Mouse (Mus musculus) limb, embryonic 12.5 days (tissue): ENCODE measurements around the gene Anp32e. TPM values are rescaled to one million over a fixed set of nuclear protein-coding genes. Genes with fewer than 3 reads are reported as not detected.
"Not testable (repeated sequence)": the region's sequence is repeated elsewhere in the genome, so short reads cannot be mapped to it uniquely, and the experiment has no call there.

Experiments used
- ATAC-seq: fragments of 200-750 bp; cut with Nextera tagmentation; 2 replicates; pipeline ENCODE4 v1.8.0; 2017; ENCODE audit warnings: low read depth, moderate TSS enrichment; ENCODE audit not compliant: insufficient number of reproducible peaks, insufficient read depth, low FRiP score, low TSS enrichment
- H3K27ac ChIP-seq: fragments of 300-500 bp; sonication (generic); 2 replicates; pipeline ENCODE4 v1.5.1; 2016; ENCODE audit warnings: mild to moderate bottlenecking, moderate library complexity
- H3K27me3 ChIP-seq: fragments of 300-500 bp; sonication (generic); 2 replicates; pipeline ENCODE4 v1.6.1; 2016; ENCODE audit warnings: mild to moderate bottlenecking, moderate library complexity
- H3K36me3 ChIP-seq: fragments of 300-500 bp; sonication (generic); 2 replicates; pipeline ENCODE4 v1.6.1; 2016; ENCODE audit warnings: mild to moderate bottlenecking, moderate library complexity
- H3K4me1 ChIP-seq: fragments of 300-500 bp; sonication (generic); replicated peaks from 2 replicates; pipeline ENCODE4 v1.6.1; 2016
- H3K4me2 ChIP-seq: fragments of 300-500 bp; sonication (generic); 2 replicates; pipeline ENCODE4 v1.6.1; 2016; ENCODE audit warnings: mild to moderate bottlenecking, moderate library complexity
- H3K4me3 ChIP-seq: fragments of 300-500 bp; sonication (generic); replicated peaks from 2 replicates; pipeline ENCODE4 v1.5.1; 2016; ENCODE audit warnings: mild to moderate bottlenecking
- H3K9ac ChIP-seq: fragments of 300-500 bp; sonication (generic); replicated peaks from 2 replicates; pipeline ENCODE4 v1.6.1; 2016; ENCODE audit warnings: mild to moderate bottlenecking, moderate library complexity
- H3K9me3 ChIP-seq: fragments of 300-500 bp; sonication (generic); 2 replicates; pipeline ENCODE4 v1.6.1; 2016; ENCODE audit warnings: mild to moderate bottlenecking, moderate library complexity
- WGBS: fragments of 180-500 bp; shearing (Covaris S2); methylation state at CpG from one replicate; pipeline ENCODE4 v1.1.7; 2016; 5-methylcytosine and 5-hydroxymethylcytosine counted together
- polyA plus RNA-seq: library from polyadenylated mRNA; unstranded; fragments of >200 nt; fragmentation: Nextera tagmentation; extraction: Ambion mirVana; gene quantifications from 2 replicates; pipeline ENCODE4 v1.2.1, GENCODE M21; 2016

Gene Anp32e
- polyA plus RNA-seq, 1 experiment from 2014 or later, result 304 TPM

DNA sequence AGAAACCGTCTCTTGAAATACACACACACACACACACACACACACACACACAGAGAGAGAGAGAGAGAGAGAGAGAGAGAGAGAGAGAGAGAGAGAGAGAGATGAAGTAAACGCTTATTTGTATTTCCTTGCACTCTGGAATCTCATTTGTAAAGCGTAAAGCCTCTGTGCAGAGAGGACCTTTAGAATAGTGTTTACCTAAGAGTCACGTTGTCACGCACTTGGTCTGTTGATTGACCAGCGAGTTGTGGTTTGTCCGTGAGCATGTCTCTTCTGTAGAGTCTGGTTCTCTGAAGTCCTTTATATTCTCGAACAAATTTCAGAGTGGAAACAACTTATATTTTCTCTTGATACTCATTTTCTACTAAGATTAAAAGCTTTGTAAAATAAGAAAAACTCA lies 15.7 kb downstream of the Anp32e start:
- ATAC-seq, result no peak
- H3K9me3 ChIP-seq, result no peaks in the 10 kb centered on the region
- H3K4me1 ChIP-seq, result no peaks in the 10 kb centered on the region
- no peak overlapping the region for H3K4me2 ChIP-seq
- peaks cover 85% of the 10 kb centered on the region for H3K36me3 ChIP-seq
- H3K9ac ChIP-seq, result no peak overlapping the region
- no peak overlapping the region for H3K4me3 ChIP-seq
- no peaks in the 10 kb centered on the region for H3K27me3 ChIP-seq
- H3K27ac ChIP-seq, result no peak overlapping the region
- WGBS, result 95% methylated on average over 8 of the region's 8 CpGs

DNA sequence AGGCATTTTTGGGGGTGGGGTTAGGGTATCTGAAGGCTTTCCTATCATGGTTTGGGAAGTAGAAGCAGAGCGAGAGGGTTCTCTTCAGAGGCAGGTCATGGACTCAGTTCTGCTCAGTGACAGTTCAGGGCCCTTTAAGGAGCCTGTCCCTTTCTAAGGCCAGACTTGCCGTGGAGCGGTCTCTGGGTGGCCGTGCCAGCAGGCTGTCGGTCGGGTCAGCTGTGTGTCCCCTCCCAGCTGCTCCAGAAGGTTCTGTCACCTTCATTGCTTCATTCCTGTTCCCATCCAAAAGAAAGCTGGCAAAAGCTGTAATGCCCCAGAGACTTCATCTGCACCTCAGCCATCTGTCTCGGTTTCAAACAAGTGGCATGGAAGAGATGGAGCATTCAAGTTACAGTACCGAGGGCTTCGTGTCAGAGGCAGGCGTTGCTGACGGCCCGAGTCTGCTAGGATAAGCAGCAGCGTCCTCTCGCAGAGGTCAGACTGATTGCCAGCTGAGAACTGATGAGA lies 16.7 kb downstream of the Anp32e start:
- H3K9me3 ChIP-seq, result no peaks in the 10 kb centered on the region
- H3K4me2 ChIP-seq, result no peak overlapping the region
- no peak for ATAC-seq
- WGBS, result 89% methylated on average over 14 of the region's 14 CpGs
- no peaks in the 10 kb centered on the region for H3K4me1 ChIP-seq
- no peaks in the 10 kb centered on the region for H3K27me3 ChIP-seq
- no peak overlapping the region for H3K27ac ChIP-seq
- peaks cover 75% of the 10 kb centered on the region for H3K36me3 ChIP-seq
- H3K9ac ChIP-seq, result no peak overlapping the region
- no peak overlapping the region for H3K4me3 ChIP-seq

DNA sequence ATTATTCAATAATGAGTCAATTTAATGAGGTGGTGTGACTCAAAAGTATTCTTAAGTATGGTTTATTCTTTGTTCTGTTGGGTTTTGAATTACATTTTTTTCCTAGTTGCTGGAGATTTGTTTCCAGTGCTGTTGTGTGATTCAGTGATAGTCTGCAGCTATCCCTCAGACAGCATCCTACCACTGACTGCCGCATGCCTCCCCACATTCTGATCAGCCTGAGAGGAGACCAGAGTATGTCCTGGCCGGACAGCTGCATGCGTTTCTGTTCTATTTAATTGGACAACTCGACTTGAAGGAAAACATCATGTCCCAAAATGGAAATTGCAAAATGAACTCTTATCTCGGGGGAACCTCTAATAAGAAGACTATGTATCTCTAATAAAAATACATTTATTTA lies 19.3 kb downstream of the Anp32e start:
- Histone ChIP-seq H3K27me3 (no peaks in the 10 kb centered on the region), H3K4me2 (no peak overlapping the region), H3K9me3 (no peaks in the 10 kb centered on the region), H3K4me1 (0 out of 2 replicates have a peak, but pooled peaks cover 4% of the 10 kb centered on the region), H3K27ac (no peak overlapping the region), H3K36me3 (peaks cover 50% of the 10 kb centered on the region), H3K4me3 (no peak overlapping the region), H3K9ac (no peak overlapping the region)
- WGBS, result 87% methylated on average over 5 of the region's 5 CpGs
- ATAC-seq, result no peak

DNA sequence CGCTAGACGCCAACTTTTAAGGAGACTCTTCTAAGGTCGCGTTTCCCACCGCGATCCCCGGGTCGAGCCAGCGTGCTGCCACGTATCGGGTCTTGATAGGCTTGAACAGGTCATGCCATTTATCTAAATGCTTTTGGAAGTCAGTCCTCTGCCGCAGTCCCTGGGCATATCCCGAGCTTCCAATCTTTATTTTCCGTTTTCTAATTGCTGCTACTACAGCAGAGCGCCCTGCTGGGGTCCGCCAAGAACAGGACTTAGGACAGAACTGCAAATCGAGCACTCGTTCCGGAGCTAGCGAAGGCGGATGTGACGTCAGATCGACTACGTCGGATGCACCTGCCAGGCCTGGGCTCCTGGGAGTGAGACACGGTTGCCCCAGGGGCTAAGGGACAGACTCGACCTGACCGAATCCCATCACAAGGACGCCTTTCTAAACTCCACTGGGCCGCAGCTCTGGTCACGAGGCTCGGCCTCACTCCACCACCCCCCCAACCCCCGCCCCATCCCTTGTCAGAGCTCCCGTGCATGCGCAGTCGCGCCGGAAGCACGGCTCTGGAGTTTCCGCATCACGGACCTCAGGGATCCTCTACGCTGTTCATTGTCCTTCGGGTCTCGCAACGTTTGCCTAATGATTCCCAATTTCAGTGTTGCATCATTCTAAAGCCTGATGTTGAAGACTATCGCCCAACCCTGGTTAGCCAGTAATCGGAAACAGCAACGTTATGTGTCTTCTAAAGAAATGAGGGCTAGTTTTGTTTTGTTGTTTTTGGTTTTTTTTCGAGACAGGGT lies 21.9 kb downstream of the Anp32e start:
- peak overlapping the region; percentile 90 for H3K27ac ChIP-seq
- 2% methylated on average over 49 of the region's 49 CpGs for WGBS
- ATAC-seq, result peak; percentile 89

DNA sequence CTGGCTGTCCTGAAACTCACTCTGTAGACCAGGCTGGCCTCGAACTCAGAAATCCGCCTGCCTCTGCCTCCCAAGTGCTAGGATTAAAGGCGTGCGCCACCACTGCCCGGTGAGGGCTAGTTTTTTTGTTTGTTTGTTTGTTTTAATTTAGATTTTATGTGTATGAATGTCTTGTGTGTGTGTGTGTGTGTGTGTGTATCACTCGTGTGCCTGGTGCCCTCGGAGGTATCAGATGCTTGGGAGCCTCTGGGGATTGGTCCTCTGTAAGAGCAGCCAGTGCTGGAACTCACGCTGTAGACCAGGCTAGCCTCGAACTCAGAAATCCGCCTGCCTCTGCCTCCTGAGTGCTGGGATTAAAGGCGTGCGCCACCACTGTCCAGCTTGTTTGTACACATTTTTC lies 22.5 kb downstream of the Anp32e start:
- Histone ChIP-seq H3K27ac (peak overlapping the region; percentile 90), H3K36me3 (peaks cover 20% of the 10 kb centered on the region), H3K9ac (peak overlapping the region; percentile 57), H3K4me2 (peak overlapping the region; percentile 64), H3K4me3 (peak overlapping the region; percentile 54)
- ATAC-seq, H3K4me1 ChIP-seq, H3K9me3 ChIP-seq, H3K27me3 ChIP-seq: not testable (repeated sequence)
- 64% methylated on average over 12 of the region's 12 CpGs for WGBS

More for the DNA sequence above, 21.9 kb downstream of the Anp32e start:
- H3K9ac ChIP-seq, result peak overlapping the region; percentile 57
- H3K36me3 ChIP-seq, result peaks cover 26% of the 10 kb centered on the region
- H3K4me2 ChIP-seq, result peak overlapping the region; percentile 64
- H3K4me3 ChIP-seq, result peak overlapping the region; percentile 54
- H3K4me1 ChIP-seq, result 0 out of 2 replicates have a peak, but pooled peaks cover 4% of the 10 kb centered on the region
- no peaks in the 10 kb centered on the region for H3K9me3 ChIP-seq
- H3K27me3 ChIP-seq, result no peaks in the 10 kb centered on the region

DNA sequence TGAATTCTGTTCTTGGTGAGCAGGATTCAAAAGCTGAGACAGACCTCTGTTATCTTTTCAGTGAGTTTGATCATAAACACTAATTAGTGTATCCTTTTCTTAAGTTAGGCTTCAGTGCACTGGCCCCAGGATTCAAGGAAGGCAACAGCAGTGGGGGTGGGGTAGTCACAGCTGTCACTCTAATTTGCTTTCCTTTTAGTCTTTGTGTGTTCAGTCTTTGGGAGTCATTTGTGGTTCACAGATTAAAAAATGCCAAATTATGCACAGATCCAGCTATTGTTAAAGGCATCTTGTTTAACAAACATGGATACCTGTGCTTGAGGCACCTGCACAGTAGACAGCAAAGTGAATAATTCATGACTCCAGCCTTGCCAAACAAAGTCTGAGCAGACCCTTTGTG lies 24.0 kb downstream of the Anp32e start:
- H3K27me3 ChIP-seq, result no peaks in the 10 kb centered on the region
- H3K9ac ChIP-seq, result no peak overlapping the region
- peaks cover 10% of the 10 kb centered on the region; the same call in 1 of the 2 replicates for H3K36me3 ChIP-seq
- H3K27ac ChIP-seq, result no peak overlapping the region
- H3K4me2 ChIP-seq, result no peak overlapping the region
- no peaks in the 10 kb centered on the region for H3K9me3 ChIP-seq
- no peak for ATAC-seq
- H3K4me1 ChIP-seq, result 0 out of 2 replicates have a peak, but pooled peaks cover 4% of the 10 kb centered on the region
- no peak overlapping the region for H3K4me3 ChIP-seq

DNA sequence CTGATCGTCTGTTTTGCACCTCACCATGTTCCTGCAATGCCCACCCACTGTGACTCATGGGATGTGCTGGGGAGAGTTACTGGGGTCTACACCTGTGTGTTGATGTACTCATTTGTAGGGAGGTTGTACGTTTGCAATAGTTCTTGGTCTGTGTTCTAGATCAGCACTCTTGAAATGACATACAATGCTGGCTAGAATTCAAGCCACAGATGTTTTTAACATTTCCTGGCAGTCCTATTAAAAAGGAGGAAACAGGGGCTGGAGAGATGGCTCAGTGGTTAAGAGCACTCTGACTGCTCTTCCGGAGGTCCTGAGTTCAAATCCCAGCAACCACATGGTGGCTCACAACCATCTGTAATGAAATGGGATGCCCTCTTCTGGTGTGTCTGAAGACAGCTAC lies 24.5 kb downstream of the Anp32e start:
- Histone ChIP-seq H3K4me2 (no peak overlapping the region), H3K27me3 (no peaks in the 10 kb centered on the region), H3K27ac (no peak overlapping the region), H3K9me3 (no peaks in the 10 kb centered on the region), H3K4me1 (0 out of 2 replicates have a peak, but pooled peaks cover 4% of the 10 kb centered on the region), H3K9ac (no peak overlapping the region), H3K4me3 (no peak overlapping the region), H3K36me3 (peaks cover 6% of the 10 kb centered on the region; the same call in 1 of the 2 replicates)
- WGBS, result 81% methylated on average over 3 of the region's 3 CpGs
- ATAC-seq, result no peak

DNA sequence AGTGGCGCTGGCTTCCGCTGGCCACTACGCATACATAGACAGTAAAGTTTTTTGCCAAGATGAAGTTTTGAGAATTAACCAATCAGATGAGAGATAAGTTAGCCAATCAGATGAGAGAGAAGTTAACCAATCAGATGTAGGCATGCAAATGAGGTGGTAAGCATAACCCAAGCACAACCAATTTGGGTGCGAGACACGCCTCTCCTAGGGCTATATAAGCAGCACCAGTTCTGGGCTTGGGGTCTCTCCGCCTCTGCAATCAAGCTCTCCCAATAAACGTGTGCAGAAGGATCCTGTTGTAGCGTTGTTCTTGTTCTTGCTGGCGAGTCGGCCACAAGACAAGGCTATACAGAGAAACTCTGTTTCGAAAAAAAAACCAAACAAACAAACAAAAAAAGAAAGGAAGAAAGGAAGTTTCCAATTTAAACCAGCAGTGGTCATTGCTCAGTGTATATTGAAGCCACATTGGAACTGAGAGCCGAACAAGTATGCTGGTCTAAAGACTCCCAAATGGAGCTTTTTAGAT lies 25.7 kb downstream of the Anp32e start:
- H3K27me3 ChIP-seq, ATAC-seq, H3K4me1 ChIP-seq, H3K27ac ChIP-seq, H3K4me3 ChIP-seq, H3K9ac ChIP-seq, H3K36me3 ChIP-seq, H3K4me2 ChIP-seq, H3K9me3 ChIP-seq: not testable (repeated sequence)
- WGBS, result 87% methylated on average over 12 of the region's 12 CpGs

DNA sequence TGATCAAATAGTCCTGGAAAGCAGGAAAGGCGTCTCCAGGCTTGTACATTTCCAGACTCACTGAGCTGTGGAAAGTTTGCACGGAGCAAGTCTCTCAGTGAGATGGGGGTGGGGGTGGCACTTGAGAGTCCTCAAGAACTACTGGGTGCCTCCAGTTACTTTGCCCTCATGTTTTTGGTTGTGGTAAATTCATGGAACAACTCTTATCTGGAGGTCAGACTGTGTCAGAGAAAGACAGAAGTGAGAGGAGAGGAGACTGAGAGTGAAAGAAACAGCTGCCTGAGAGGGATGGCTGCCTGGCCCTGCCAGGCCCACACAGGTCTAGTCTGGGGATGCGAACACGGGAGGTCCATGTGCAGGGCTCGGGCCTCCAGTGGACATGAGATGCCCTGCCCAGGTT lies 26.3 kb downstream of the Anp32e start:
- no peak overlapping the region for H3K9ac ChIP-seq
- H3K27me3 ChIP-seq, result no peaks in the 10 kb centered on the region
- H3K4me2 ChIP-seq, result no peak overlapping the region
- no peaks in the 10 kb centered on the region for H3K9me3 ChIP-seq
- H3K36me3 ChIP-seq, result no peaks in the 10 kb centered on the region
- no peak overlapping the region for H3K4me3 ChIP-seq
- WGBS, result 94% methylated on average over 5 of the region's 5 CpGs
- H3K27ac ChIP-seq, result no peak overlapping the region
- ATAC-seq, result no peak
- 0 out of 2 replicates have a peak, but pooled peaks cover 4% of the 10 kb centered on the region for H3K4me1 ChIP-seq

DNA sequence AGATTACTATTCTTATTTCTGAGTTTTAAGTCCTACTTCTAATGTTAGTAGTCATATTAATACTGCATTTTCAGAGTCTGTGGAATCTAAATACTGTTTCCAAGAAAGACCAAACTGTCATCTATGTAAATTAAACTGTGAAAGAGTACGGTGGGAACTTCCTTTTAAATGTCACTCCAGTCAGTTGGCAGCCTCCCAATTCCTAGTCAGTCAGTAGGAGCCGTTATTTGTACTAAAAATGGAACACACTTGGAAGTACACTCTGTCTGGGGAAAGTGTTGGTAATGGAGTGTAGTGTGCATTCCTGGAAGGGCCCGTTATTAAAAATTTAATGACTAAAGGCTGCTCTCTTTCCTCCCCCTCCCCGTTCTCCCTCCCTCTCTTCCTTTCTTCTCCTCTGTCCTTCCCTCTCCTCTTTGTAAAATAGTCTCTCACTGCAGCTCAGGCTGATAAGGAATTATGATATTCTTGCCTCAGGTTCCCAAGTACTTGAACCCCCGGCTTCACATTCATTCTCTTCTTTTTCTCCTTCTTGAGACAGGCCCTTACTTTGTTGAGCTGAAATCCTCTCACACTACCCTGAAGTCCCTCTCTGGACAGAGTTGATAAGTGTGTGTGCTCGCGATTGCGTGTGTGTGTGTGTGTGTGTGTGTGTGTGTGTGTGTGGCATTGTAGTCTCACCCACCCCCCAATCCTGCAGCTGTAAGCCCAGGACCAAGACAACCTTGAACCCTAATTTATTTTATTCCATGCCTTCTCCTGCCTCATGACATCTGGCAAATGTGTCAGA lies 28.5 kb downstream of the Anp32e start:
- WGBS, result 68% methylated on average over 8 of the region's 8 CpGs
- Histone ChIP-seq H3K27ac (0 out of 2 replicates have a peak overlapping the region, but pooled peaks have one; percentile 17), H3K9me3 (no peaks in the 10 kb centered on the region)

DNA sequence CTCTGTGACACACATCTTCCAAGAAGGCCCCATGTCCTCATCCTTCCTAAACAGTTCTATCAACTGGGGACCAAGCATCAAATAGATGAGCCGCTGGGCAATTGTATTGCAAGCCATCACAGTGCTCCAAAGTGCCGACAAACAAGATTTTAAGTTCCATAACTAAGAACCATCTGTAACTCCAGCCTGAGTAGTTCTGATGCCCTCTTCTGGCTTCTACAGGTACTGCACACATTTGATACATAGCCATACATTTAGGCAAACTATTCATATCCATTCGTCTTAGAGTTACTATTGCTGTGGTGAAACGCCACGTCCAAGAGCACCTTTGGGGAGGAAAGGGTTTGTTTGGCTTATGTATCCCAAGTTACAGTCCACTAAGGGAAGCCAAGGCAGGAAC lies 30.0 kb downstream of the Anp32e start:
- H3K4me1 ChIP-seq, result no peaks in the 10 kb centered on the region
- no peak overlapping the region for H3K27ac ChIP-seq
- no peaks in the 10 kb centered on the region for H3K36me3 ChIP-seq
- H3K9me3 ChIP-seq, result no peaks in the 10 kb centered on the region
- ATAC-seq, result no peak
- H3K27me3 ChIP-seq, result no peaks in the 10 kb centered on the region
- no peak overlapping the region for H3K4me2 ChIP-seq
- H3K9ac ChIP-seq, result no peak overlapping the region
- 80% methylated on average over 5 of the region's 5 CpGs for WGBS
- no peak overlapping the region for H3K4me3 ChIP-seq

More for the DNA sequence above, 28.5 kb downstream of the Anp32e start:
- no peaks in the 10 kb centered on the region for H3K36me3 ChIP-seq
- no peaks in the 10 kb centered on the region for H3K27me3 ChIP-seq
- ATAC-seq, result no peak
- H3K9ac ChIP-seq, result no peak overlapping the region
- H3K4me3 ChIP-seq, result no peak overlapping the region
- no peak overlapping the region for H3K4me2 ChIP-seq
- no peaks in the 10 kb centered on the region for H3K4me1 ChIP-seq
